Mouse (Mus musculus): ENCODE data around the gene Gpc3. TPM values are rescaled to one million over a fixed set of nuclear protein-coding genes. Genes with fewer than 3 reads are reported as not detected.

The Gpc3 gene
- total RNA-seq, 2 experiments from 2014 or later = 76.0 to 79.7 TPM

DNA sequence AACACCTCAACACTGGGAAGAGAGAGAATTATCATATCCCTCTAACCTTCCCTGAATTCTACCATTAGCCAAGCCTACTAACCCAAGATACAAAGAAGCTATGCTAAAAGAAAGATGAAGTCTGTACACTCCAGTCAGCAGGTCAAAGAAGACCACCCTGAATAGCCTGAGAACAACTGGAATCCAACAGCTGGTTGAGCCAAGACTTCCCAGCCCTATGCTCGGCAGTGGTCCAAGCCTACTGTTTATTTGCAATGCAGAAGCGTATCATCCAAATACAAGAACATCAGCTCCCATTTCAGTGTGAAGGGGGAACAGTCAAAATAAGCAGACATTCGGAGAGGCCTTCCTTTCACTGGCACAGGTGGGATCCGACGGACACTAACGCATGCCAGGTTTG is 56.3 kb downstream of the Gpc3 start:
- DNase-seq = peak; percentile 27

DNA sequence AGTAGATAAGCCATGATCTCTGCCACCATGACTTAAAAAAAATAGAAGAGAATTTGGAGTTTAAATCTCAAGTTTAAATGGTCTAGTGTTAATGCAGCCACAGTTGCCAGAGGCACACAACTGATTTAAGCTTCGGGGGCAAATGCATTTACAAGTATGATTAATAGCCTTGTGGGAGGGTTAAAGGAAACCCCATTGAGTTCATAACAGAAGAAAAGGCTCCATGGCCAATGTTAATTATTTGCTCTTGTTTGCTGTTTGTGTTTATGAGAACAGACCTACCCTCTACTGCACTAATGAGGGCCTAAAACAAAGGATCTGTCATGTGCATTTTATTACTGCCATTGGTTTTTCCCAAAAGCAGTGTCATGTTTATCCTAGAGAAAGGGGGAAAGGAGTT is 62.5 kb downstream of the Gpc3 start:
- no peak for DNase-seq

DNA sequence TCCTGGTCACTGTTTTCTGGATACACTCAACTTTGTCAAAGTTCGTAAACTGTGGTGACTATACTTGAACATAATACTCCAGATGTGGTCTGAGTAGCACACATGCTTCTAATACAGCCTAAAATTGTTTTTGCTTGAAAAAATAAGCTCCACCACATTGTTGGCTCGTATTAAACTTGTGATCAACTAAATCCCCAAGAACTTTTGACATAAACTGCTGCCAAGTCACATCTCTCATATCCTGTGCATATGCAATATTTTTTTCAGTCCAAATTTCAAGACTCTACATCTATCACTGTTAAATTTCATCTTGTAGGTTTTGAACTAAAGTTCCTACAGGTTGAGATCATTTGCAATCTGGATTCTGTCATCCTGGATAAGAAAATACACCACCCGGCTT is 69.1 kb downstream of the Gpc3 start:
- DNase-seq = no peak

DNA sequence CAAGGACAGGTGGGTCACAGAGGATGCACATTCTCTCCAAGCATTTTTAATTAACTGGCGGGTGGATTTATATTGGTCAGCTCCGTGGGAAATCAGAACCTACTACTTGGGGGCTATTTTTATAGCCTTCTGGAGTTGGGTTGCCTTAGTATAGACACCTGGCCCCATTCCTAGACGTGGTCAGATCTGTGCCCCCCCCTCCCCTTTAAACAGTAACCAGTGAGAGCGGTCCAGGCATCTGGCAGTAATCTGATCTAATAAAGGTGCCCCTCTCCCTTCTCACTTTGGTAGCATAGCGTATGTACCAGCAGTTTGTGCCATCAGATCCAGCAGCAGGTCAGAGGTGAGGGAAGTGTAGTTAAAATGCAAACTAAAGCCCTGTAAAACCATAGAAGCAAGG is 76.5 kb downstream of the Gpc3 start:
- DNase-seq = no peak

DNA sequence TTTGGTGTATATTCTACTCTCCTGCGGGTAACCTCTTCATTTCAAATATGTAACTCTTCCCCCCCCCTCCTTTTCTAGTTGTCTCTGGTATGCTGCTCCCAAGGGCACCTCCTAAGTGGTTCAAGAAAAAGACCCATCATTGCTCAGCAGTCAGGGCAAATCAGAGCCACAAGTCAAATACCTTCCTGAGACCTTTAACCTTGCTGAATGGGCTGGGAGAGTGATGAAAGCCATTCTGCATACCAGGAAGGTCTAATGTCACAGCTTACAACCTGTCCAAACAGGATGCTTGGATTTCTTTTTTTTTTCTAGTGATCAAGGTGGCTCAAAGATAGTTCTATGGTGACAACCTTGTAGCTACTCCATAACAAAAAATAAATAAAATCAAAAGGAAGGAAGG is 80.0 kb downstream of the Gpc3 start:
- DNase-seq = no peak

DNA sequence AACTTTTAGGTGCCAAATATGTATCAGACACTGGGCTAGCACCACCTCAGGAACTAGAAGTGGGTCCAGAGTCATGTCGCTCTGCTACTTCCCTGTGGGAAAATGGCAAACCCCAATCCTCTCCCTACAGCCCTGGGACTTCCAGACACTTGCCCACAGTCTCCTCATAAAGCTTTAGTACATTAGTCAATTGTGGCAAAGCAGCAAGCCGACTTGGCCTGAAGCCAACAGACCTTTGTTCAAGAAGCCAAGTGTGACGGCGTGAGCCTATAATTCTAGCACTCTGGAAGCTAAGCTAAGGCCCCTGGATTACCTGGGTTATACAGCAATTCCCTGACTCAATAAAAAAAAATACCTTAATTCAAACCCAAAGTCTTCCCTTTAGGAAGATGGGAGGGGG is 80.7 kb downstream of the Gpc3 start:
- no peak for DNase-seq

DNA sequence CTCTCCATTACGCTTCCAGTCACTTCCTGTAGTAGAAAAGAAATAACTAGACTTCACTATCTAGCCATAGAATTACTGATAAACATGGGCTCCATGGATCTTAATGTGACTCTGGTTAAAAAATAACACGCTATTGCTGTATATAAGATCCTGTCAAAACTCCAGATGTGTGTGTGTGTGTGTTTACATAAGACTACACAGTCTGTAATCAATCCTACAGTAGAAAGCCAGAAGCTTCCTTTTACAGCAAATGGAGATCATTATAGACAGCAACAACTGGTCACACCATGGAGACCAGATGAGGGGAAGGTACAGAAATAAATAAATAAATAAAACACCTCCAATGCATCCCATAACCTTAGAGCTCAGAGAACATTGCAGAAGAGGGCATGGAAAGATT is 81.6 kb downstream of the Gpc3 start:
- DNase-seq = no peak

DNA sequence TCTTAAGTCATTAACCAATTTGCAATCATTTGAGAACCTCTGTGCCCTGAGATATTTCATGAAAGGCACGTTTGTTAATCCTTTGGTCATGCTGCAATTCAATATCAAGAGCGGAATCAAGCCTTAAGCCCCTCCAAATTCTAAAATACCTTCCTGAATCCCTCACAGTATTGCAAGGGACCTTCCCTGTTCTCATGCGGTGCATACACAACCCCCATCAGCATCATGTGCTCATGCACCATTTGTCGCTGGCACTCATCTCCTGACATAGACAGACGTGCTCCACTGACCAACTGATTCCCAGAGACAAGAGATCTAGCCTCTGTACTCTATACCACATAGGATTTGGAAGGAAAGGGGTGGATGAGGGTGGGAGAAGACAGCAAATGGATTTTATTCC is 87.7 kb downstream of the Gpc3 start:
- no peak for DNase-seq

DNA sequence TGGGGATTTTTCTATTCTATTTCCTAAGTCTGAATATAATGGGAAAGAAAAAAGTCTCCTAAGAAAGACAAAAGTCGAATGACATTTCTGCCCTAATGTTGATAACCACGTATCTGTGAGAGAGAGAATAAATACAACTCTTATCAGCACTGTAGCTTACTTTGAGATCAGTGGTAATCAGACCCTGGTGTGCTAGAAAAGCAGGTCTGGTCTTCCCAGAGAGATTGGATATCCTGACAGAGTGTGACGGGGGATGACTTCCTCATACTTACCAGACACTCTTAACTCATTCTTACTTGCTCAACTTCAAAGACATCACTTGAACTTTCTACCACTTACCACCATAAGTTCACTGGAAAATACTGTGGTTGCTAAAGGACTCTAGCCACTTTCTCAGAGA is 88.6 kb downstream of the Gpc3 start:
- DNase-seq = no peak

DNA sequence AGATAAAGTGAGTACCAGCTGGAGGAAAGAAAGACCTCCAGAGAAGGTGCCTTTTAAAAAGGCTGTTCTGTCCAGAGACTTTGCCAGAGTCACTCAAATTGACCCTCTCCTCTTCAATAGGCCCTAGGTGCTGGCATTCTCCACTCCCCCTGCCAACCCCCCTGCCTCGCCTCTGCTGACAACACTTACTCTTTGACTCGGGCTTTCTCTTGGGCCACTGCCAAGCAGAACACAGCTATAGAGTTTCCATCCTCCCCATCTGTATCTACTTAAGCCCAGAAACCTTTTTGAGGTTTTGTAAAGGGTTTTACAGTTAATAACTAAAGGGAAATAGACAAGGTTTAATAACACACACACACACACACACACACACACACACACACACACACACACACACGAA is 99.2 kb downstream of the Gpc3 start:
- peak; percentile 27 for DNase-seq

DNA sequence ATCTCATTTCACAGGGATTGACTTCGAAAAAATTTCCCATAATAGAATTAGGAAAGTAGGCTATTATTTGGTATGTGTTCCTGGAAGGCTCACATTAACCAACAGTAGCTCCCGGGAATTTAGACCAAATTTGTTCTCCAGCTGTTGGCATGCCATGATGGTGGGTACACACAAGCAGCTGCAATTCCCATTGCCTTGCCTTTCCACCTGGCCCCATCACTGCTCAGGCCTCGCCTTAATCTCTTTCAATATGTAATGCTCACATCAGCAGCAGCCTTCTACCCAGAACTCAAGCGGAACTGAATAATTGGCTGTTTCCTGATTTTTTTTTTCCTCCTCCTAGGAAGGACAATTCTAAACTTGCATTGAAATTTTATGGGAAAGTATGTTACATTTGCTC is 102.6 kb downstream of the Gpc3 start:
- DNase-seq = no peak

DNA sequence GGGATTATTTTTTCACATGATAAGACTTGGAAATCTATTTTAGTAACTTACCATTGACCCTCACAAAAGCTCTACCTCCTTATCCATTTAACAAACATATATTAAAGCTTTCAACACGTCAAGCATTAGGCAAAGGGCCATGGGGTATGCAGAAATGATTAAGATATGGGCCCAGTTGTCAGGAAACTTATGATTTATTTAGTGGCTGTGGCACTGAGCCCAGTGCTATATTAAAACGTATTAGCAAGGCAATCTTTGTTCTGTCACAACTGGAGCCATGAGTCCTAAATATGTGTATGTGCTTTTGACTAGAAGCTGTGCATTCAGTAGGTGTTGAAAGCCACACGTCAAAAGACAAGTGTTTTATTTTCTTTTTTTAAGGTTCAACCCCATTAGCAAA is 109.9 kb downstream of the Gpc3 start:
- DNase-seq = no peak

DNA sequence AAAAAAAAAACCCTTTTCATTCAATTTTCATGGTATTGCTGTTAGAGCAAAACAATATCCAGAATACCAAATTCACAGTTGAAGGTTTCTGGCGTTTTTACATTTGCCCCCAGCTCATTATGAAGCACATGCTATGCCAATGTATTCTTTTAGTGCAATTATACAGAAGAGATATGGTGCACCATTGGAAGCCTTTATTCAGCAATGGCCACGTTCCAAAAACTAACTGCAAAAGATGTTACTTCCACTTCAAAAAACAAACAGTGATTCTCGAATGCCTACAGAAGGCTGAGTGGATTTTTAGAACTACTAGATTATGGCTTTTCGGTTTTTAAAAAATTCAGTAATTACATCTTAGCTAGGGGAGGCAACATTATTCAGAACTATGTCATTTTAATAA is 124.3 kb downstream of the Gpc3 start:
- DNase-seq = no peak

DNA sequence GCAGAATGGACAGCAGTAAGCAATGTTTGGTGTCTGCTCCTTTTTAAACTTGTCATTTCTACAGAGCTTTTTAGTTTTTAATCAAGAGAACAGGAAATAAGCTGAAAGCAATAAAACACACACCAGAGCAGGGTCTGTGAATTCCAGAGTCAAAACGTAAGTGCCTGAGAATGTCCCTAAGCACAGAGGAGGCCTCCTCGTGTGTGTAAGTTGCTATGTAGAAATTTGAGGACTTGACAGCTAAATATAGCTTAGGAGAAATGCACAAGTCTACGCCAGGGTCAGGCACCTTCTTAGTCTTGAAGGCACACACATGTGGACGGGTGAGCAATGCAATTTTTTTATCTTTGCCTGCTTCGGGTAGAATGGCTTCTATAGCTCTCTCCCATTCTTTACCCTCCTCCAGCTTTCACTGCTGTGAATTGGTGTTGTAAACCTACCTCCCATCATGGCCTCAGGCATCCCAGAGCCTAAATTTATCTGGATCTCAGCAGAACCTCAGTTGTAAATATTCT is 158.6 kb downstream of the Gpc3 start:
- DNase-seq = no peak

DNA sequence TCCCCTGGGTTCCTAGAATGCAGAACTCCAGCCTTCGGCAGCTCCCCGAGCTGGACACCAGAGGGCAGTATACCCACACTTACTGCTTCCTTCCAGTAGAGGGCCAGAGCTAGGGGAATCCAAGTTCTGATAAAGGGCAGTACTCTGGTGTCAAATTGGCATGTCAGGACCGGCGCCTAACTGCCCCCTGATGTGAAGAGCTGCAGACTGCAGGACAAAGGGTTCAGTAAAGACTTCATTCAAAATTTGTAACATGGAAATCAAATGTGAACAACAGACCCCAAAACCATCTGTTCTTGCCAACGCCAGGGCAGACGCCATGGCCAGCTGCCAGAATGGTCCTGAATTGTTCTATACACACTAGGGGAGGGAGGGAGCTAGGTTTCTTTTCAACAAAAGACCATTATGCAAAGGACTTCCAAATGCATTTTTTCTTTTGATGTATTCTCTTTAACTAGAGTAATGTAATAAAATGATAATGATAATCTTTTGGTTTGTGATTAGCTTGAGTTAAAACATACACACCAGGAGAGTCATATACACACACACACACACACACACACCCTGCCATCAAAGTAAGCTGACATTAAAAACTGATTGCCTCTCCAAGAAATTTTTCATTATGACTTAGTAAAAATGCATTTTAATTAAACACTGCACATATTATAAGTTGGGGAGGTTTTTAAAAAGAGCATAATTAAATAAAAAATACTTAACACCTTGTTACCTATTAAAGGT is 160.1 kb downstream of the Gpc3 start:
- peak; percentile 80 for DNase-seq

DNA sequence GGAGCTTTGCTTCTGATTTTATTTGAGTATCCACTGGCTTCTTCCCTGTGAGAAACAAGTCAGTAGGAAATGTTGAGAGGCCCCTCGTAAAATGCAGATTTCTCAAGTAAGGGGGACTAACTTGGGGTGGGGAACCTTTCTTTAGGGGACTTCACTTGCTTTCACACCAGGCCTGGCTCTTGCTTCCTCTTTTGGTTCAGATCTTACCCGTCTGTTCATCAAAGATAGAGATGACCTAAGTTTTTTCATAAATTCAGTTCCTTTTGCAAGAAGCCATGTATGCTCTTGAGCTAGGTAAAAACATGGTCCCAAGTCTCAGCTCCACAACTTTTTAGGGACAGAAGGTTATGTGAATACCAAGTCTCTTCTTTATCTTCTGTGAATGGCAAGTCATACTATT is 164.6 kb downstream of the Gpc3 start:
- DNase-seq = no peak

DNA sequence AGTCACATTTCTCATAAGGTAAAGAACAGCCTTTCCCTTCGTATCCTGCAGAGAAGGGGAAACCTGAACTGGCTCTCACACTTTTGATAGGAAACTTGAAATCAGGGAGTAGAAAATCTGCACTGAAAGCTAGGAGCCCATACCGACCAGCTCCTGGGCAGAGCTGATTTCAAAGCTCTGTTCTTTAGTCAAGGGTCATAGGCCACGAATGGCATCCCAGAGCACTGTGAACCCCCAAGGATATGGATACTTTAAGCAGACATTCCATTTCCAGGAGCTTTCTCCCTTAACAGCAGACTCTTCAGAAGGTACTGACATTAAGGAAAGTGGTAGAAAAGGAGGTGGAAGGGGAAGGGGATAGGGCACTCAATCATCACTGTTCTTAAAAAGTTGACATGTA is 165.3 kb downstream of the Gpc3 start:
- DNase-seq = no peak

DNA sequence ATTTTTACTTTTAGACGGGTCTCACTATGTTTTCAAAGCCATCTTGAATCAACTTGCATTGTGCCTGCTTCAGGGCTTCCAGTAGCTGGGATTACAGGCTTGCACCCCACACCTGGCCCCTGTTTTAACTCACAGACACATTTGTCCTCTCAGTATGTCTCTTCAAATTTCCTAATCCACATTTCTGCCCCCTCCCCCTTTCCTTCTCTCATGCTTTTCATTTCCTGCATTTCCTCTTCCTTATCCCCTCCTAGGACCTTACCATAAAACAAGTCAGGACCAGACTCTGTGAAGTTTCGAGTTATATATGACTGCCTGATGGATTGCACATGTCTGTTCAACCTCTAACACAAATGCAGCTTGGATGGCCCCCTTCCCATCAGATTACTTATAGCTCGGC is 167.2 kb downstream of the Gpc3 start:
- DNase-seq = no peak

DNA sequence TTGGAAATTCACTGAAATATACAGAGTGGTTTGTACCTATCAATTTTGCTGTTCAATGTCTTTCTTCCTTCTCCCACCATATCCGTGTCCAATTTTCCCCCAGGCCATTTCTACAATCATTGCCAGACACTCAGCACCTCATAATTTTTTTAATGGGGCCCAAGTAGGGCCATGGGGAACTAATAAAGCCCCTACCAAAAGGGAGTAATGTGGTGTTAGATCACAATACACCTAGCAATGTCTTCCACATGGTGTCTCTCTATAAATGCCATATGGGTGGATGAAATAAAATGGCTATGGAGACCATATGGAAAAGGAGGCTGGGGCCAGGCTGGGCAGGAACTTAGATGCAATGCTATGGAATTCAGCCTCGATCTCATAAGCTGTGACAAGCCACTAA is 168.8 kb downstream of the Gpc3 start:
- DNase-seq = no peak

DNA sequence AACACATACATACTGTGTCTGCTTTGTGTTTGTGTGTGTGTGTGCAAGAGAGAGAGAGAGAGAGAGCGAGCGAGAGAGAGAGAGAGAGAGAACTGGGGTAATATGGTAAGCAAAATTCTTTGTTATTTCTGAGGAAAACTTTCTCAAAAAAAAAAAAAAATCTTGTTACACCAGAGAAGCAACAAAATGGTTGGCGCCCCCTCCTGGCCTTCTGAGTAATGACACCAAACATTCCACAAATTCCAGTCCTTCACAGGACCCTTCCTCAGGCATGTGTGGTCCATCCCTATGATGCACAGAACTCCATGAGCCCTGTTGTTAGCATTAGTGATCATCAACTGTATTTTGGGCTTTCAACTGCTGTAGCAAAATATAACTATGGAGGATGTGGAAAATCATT is 172.0 kb downstream of the Gpc3 start:
- peak; percentile 12 for DNase-seq

DNA sequence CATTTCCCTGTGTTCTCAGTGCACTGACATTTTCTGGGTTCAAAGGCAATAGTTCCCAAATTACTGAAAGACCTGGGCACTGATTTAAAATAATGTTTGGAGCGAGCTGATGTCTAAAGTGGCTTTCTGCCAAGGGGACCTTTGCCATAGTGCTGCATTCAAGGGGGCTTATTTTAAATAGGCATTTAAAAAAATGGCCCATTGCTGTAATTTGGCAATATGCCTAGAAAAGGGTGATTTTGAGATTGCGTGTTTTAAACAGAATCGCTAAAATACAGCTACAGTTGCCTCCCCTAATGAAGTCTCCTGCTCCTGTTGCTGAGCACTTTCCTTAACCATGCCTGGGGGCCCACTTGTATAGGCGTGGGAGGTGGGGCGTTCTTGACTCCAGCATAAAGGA is 174.3 kb downstream of the Gpc3 start:
- DNase-seq = no peak

DNA sequence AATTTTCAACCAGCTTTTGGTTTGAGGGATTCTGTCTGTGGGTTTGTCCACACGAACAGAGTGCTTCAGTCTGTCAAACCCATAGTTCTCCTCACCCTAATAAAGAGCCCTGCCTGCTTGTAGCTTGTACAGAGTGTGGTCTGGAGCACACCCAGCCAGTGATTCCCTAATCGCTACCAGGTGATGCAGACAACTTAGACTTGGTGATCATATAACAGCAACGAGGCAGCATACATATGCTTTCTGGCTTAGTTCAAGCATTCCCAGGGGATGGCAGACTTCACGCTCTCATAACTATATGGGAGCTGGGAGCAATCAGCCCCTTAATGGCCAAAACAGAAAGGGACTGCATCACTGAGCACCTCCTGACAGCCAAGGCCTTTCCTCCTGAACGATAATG is 188.1 kb downstream of the Gpc3 start:
- DNase-seq = no peak

DNA sequence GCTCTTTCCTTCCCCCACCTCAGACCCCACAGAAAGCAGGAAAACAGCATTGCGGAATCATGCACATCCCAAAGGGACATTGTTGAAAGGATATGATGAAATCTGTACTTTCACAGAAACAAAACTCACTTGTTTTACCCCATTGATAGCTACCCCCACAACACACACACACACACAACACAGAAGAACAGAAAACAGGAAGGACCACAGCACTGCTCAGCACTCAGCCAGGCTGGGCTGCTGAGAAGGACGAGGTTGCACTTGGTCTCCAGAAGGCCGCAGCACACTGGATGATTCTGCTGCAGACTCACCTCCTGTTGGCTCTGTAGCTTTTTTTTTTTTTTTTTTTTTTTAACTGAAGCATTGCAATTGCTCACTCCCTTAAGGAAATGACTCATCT is 193.9 kb downstream of the Gpc3 start:
- DNase-seq = no peak

DNA sequence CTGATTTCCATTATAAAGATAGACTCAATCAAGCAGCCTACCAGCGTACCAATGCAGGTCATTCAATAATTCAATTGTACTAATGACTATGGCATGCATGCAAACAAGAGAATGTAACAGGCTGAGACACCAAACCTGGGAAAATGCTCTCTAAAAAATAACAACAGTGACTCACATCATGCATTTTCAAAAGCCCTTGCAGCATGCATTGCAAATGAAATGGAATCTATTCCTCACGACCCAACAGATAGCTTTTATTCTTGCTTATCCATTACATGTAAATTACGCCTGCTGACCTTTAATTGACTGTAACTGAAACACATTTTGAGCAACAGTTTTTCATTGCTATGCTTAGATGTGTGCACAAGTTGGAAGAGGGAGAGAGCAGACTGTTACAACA is 200.8 kb downstream of the Gpc3 start:
- DNase-seq = no peak

DNA sequence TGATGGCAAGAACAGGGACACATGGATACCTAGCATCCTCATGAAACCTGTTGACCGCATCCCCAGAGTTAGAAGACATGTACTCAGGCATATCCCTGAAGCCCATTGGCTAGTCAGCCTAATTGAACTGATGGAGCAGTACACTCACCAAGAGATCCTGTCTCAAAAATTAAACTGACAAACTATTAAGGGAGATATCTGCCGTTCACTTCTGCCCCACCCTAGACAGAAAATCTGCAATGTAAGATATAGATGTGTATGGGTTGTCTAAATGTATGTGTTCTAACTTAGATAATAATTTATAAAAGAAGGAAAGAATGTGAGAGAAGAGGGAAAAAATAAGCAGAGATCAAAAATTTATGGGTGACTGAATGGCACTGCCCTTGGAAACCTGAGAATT is 212.6 kb downstream of the Gpc3 start:
- no peak for DNase-seq
